Mouse (Mus musculus) heart, postnatal 4 days (tissue): ENCODE measurements around the gene Ccl24. TPM values are rescaled to one million over a fixed set of nuclear protein-coding genes. Genes with fewer than 3 reads are reported as not detected.
A peak's percentile ranks its signal among the peaks of the same experiment; 100 is the strongest.

ENCODE experiments used
- DNase-seq: peaks from one replicate; pipeline ENCODE4 v3.0.0; 2021
- total RNA-seq, 2 experiments: library from RNA; stranded (reverse); gene quantifications; 2 replicates each; pipeline ENCODE4 v1.2.3; 2021

Ccl24 gene
- total RNA-seq, 2 experiments from 2014 or later: 0.29 to 0.52 TPM

DNA sequence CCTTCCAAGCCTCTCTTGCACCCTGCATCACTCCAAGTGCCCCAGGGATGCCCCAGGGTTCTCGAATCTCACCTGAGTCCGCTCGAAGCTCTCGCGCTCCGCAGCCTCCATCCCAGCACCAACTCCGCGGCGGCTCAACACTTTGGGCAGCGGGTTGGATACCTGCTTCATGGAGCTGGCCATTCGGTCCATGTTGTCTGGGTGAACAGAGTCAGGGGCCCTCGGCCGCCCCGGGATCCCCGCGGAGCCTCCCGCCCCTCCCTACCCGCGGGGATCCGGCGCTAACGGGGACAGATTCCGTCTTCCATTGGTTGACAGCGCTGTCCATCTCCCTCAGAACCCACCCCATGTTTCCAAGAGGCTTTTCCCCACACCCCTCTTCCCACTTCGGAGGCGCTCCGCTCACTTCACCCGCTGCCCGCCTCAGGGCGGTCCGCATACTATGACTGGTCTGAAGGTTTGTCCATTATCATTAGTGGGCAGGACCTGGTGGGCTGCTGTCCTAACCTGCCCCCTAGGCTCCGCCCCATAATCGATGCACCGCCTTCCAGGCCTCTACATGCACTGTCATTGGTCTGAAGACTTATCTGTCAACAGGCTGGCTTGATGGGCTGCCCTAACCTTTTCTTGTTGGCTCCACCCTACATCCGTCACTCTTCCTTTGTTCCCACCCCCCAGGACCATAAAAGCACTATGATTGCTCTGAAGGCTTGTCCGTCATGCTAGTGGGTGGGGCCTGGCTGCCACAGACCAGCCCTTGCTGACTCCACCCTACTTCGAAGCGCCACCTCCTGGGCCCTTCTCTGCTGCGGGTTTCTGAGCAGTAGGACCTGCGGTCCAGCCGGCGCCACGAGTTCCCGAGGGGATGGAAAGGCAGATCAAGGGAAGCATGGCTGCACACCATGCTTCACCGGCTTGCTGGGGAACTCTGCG lies 27.7 kb downstream of the Ccl24 start, which contains the start of gene Hip1:
Hip1 (minus strand) TSS at position 256 of the 933 bp plus-strand sequence.
- peak; percentile 99 for DNase-seq

DNA sequence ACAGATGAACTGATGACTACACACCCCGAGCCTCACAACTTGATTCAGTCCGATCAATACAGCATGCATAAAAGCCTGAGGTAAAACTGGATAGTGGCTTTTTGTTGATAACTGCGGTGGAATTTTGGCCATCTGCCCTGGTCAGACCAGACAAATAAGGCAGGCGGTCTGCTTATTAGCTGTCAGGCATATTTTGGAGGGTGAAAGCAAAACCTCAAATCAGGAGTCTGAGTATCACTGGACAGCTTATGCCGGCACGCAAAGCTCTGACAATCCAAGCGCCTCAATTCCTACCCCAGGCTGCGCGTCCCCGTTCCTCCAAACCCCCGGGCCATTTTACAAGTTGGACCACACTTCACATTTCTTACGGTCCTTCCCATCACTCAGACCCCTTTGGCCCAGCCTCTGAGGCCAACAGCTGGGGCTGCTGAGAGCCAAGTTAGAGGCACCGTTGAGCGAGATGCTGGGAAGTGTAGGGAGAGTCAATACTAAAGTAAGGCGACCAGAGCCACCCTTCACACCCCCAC lies 28.8 kb downstream of the Ccl24 start:
- DNase-seq: peak; percentile 53

DNA sequence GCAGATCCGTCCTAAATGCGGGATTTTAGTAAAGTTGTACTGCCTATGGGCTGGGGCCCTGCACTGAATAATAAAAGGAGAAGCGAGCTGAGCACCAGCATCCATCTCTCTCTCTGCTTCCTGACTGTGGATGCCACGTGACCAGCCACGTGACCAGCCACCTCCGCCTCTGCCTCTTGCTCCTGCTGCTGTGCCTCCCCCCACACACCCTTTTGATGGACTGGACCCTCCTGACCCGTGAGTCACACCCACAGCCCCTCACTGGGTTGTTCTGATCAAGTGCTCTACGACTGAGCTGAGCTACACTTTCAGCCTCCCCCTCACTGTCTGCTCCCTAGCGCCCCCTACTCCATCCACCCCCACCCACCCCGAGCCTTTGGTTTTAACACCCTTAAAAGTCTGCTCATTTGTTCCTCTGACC lies 35.0 kb downstream of the Ccl24 start:
- DNase-seq: no peak

DNA sequence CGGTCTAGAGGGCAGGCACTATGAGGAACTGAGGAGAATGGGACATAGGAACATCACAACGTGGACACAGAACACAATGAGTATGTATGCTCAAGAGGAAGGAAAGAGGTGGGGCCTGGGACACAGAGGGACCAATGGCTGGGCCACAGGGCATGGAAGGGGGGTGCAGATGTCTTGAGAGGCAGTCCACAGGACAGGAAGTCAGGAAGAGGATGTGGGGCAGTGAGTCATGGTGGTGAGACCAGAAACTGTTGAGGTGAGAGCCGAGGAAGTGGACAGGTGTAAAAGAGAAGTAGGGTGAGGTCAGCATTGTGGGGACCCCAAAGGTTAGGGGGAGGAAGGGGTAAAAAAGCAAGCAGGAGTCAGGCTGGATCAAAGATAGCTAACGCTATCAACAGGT lies 35.5 kb downstream of the Ccl24 start:
- DNase-seq: peak; percentile 42

DNA sequence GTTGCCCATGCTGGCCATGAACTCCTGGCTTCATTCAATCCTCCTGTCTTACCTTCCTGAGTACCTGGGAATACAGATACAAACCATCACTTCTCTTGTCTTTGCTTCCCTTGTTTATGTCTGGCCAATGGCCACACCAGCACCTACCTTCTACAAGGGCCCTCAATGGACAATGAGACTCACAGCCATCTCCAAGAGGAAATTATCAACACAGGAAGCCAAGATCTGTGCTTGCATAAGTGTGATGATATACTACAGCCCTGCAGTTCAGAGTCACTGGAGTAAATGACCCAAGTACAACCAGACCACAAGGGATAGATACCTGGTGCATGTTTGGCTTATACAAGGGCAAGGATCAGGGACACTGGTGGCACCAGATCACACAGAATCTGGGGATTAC lies 37.0 kb downstream of the Ccl24 start:
- DNase-seq: no peak

DNA sequence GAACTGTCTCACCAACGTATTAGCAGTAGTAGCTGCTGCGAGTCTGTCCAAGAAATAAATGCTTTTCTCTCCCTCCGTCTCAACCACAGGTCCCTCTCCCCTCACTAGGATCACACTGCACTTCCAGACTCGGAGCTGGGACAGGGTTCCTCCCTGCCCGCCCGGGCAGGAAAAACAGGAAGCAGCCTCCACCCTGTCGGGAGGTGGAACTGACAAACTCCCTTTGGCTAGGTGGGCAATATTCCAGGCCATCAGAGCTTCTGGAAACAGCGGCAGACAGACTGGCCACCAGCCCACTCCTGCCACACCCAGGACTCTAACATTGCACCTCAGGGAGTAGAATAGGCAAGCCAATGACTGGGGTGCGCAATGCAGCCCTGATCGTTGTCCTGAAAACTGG lies 39.4 kb downstream of the Ccl24 start:
- peak; percentile 75 for DNase-seq

DNA sequence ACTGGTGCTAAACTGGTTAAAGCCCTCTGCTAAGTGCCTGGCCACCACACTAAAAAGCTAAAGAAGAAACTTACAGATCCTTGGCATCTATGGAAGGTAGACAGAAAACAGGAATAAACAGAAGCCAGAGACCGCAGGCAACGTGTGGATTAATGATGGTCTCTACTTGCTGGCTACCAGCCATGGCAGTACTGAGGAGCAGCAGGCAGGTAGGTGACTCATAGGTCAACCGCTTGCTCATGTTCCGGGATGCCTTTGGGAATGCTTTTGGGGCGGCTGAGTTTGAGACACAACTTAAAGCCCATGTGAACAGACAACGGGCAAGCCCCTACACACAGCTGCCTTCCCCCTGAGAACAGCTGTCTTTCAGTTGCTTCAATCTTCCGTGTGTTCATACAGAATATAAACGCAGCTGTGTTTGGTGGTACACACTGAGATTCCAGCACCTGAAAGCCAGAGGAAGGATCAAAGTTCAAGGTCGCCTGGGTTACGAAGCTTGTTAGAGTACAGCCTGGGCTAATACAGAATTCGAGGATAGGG lies 41.5 kb downstream of the Ccl24 start:
- no peak for DNase-seq

DNA sequence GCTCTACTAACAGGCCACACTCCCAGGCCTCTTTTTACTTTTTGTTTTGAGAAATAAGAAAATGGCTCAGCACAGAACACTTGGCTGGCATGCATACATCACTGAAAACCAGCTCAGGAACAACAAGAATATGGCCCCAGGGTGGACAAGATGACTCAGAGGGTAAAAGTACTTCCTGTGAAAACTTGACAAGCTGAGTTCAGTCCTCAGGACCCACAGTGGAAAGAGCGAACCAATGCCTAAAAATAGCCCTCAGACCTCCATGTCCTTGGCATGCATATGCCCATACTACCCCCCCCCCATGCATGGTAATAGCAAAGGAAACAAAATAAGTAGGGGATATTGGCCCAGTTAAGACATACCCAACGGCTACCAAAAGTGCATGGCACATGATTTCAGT lies 42.9 kb downstream of the Ccl24 start:
- DNase-seq: no peak

DNA sequence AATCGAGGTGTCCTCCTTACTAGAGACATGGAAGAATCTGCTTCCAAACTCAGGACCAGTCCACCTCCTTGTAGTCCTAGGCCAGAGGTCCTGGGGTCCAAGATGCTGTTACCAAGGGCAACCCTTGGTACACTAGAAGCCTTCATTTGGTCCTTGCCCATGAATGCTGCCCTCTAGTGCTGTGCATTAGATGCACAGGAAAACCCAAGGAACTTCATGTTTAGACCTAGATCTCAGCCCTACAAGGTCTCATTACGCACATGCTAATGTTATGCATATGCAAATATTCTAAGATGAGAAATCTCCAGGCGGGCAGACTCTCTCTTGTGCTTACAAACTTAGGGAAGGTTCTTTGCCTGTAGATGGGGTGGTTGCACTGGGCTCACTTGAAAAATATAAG lies 43.5 kb downstream of the Ccl24 start:
- no peak for DNase-seq

DNA sequence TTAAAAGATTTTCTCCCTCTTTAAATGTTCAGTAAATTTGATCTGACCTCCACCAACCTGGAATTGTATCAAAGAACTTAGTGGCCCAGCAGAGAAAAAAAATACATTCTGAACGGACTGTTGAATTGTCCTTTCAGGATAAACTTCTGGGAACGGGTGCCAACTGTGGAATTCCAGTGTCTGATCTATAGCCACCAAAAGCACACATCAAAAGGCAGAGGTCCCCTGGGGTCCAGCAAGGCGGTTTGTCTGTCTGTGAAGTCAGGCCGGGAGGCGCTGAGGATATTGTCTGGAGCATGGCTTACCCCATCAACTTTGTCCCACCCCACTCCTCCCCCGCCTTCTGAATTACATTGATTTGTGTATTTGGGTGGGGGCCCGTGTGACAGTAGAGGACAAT lies 44.9 kb downstream of the Ccl24 start:
- DNase-seq: no peak

DNA sequence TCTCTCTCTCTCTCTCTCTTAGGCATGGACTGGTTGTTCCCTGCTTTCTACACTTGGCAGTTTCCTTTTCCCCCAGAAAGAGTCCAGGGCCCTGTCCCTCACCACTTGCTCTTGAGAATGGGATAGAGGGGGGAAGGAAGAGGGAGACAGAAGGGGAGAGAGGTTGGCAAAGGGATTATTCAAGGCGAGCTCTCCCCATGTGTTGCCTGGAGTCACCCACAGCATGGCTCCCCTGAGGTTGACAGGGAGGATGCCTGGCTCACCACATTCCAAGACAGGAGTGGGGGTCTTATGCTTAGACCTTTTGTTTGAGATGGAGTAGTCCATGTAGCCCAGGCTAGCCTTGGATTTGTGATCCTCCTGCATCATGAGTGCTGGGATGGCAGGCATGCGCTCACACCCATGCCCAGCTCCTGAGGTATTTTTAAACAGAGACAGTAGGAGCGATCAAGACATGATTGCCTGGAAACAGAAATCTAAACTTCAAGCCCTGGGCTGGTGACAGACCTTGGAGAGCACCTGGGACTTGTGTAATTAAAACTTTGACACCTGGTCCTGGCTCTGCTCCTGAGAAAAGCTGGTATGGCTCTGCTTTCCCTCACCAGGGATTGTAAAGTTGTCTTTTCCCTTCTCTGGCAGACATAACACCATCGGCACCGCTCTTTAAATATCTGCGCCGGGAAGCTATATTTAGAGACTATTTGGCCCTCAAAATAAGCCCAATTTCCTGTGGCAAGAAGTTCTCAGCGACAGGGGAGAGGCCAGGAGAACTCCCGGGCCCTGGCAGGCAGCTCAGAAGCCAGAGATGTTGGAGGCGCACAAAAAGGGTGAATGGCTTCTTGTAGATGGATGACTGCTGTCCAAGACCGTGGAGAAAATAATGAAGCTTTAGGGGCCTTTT lies 47.9 kb downstream of the Ccl24 start:
- DNase-seq: peak; percentile 43

DNA sequence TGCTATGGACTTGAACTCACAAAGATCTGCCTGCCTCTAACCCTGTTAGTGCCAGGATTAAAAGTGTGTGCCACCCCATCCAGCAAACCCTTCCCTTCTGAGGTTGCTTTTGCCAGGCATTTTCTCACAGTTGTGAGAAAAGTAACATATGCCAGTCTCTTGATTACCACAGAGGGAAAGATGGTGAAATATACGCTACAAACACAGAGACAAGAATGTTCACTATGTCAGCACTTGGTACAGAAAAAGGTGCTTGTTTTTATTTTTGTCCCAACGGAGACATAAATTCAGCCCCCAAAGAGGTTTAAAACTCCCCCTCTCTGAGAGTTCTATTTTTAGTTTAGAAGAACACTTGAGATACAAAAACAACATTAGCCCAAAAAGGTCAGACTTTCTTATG lies 48.8 kb downstream of the Ccl24 start:
- no peak for DNase-seq

DNA sequence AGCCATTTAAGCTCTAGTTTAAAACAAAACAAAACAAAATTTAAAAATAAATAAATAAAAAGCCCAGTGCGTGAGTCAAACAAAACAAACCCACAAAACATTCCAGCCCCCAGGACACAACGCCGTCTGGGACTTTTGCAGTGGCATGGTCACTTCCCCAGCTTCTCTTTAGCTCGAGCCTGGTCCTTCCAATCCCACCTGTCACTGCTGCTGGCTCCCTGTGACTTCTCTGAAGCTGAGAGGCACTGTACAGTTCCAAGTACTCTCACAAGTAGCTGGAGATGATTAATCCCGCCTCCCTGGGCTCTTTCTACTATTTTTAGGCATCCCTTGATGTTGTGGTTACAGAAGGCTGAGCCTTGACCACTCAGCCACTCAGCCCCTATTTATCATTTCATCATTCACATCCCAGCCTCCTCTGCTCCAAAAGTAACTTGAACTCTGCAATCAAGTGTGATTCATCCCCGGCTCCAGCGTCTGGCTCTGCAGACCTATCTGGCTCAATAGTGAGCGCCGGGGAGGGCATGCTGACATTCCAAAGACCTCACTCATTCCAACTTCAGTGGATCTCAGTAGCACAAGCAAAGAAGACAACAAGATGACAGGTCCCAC lies 50.6 kb downstream of the Ccl24 start:
- DNase-seq: peak; percentile 33

Other genes with a start within 250 kb of the Ccl24 start
- under 1 TPM; 0.69 to 0.74 TPM for gene Fkbp6, start 223.0 kb downstream of the Ccl24 start, total RNA-seq
- not detected for gene Trim50, start 219.8 kb downstream of the Ccl24 start, total RNA-seq
- 10 to 100 TPM; 14.5 to 15.1 TPM for gene Nsun5, start 203.1 kb downstream of the Ccl24 start, total RNA-seq
- 10 to 100 TPM; 31.9 to 32.1 TPM for gene Pom121, start 178.5 kb downstream of the Ccl24 start, total RNA-seq
- gene Hip1, start 27.9 kb downstream of the Ccl24 start, total RNA-seq: 10 to 100 TPM; 40.7 to 43.9 TPM
- not detected for gene Ccl26, start 9.5 kb downstream of the Ccl24 start, total RNA-seq
- 10 to 100 TPM; 20.6 to 22.7 TPM for gene Rhbdd2, start 59.6 kb upstream of the Ccl24 start, total RNA-seq
- gene Por, start 97.0 kb upstream of the Ccl24 start, total RNA-seq: 10 to 100 TPM; 54.0 to 55.5 TPM
- gene Tmem120a, start 171.4 kb upstream of the Ccl24 start, total RNA-seq: 10 to 100 TPM; 14.4 to 16.7 TPM
- not detected for gene Styxl1, start 205.3 kb upstream of the Ccl24 start, total RNA-seq
- 1,000 to 10,000 TPM; 1,387 to 1,444 TPM for gene Mdh2, start 205.4 kb upstream of the Ccl24 start, total RNA-seq
- gene Srrm3, start 233.8 kb upstream of the Ccl24 start, total RNA-seq: under 1 TPM; 0.12 to 0.20 TPM